ENCODE assay signal across 9 mouse cellular contexts in genomic region chr11:119937772-119938502, GRCm38 (mm10). TPM values are rescaled to one million over a fixed set of nuclear protein-coding genes. Genes with fewer than 3 reads are reported as not detected.
DNase-seq lines count a peak whose midpoint lies in the region; ATAC-seq lines count a peak whose summit lies in the region.
"Had no signal": no experiment of that assay in that cellular context is flagged by ENCODE, and none has a peak within 500 bp of the region (broad histone marks: within the 10 kb centered on the region; RNA-seq: fewer than 3 reads in every experiment).

No protein-coding gene starts in this region.

- peaks cover 43% of the 10 kb centered on the region for H3K27me3 ChIP-seq in hindbrain, embryonic 10.5 days (ENCODE audit: insufficient read depth, poor library complexity, severe bottlenecking)
- peaks cover 36% of the 10 kb centered on the region for H3K27me3 ChIP-seq in hindbrain, embryonic 13.5 days
- no peaks in the 10 kb centered on the region for H3K27me3 ChIP-seq in intestine, embryonic 16.5 days (replicated peaks; ENCODE audit: control insufficient read depth, insufficient read depth, low read length)
- H3K27me3 ChIP-seq in liver, embryonic 11.5 days (replicated peaks; ENCODE audit: control insufficient read depth, insufficient read depth, low read length): peaks cover 4% of the 10 kb centered on the region; the same call in 1 of the 2 replicates

- no peak overlapping the region for H3K9ac ChIP-seq in hindbrain, embryonic 13.5 days
- H3K9ac ChIP-seq in intestine, embryonic 16.5 days (ENCODE audit: low read depth, low read length): peak overlapping the region; percentile 37; the same call in 1 of the 2 replicates
- no peak overlapping the region for H3K9ac ChIP-seq in liver, embryonic 11.5 days (ENCODE audit: low read depth, low read length)
- H3K9ac ChIP-seq: midbrain, embryonic 15.5 days had no signal

- no peak overlapping the region for H3K4me2 ChIP-seq in hindbrain, embryonic 13.5 days
- no peak overlapping the region for H3K4me2 ChIP-seq in intestine, embryonic 16.5 days (ENCODE audit: low read depth, low read length)
- H3K4me2 ChIP-seq in liver, embryonic 11.5 days: peak overlapping the region; percentile 8
- H3K4me2 ChIP-seq: midbrain, embryonic 15.5 days had no signal

- H3K36me3 ChIP-seq in hindbrain, embryonic 10.5 days: no peaks in the 10 kb centered on the region
- H3K36me3 ChIP-seq in hindbrain, embryonic 13.5 days: no peaks in the 10 kb centered on the region
- no peaks in the 10 kb centered on the region for H3K36me3 ChIP-seq in intestine, embryonic 16.5 days (ENCODE audit: control insufficient read depth, insufficient read depth, low read length)
- H3K36me3 ChIP-seq in liver, embryonic 11.5 days (ENCODE audit: control insufficient read depth, insufficient read depth, low read length): no peaks in the 10 kb centered on the region
- H3K36me3 ChIP-seq: midbrain, embryonic 15.5 days had no signal

- H3K4me1 ChIP-seq in hindbrain, embryonic 10.5 days (replicated peaks): peaks cover 88% of the 10 kb centered on the region
- peaks cover 68% of the 10 kb centered on the region for H3K4me1 ChIP-seq in hindbrain, embryonic 13.5 days (replicated peaks)
- H3K4me1 ChIP-seq in intestine, embryonic 16.5 days (ENCODE audit: control insufficient read depth, insufficient read depth, low read length): peaks cover 53% of the 10 kb centered on the region
- peaks cover 42% of the 10 kb centered on the region for H3K4me1 ChIP-seq in liver, embryonic 11.5 days (replicated peaks; ENCODE audit: control insufficient read depth, insufficient read depth, low read length)

- H3K27ac ChIP-seq in hindbrain, embryonic 10.5 days: peak overlapping the region; percentile 40
- no peak overlapping the region for H3K27ac ChIP-seq in hindbrain, embryonic 13.5 days
- H3K27ac ChIP-seq in intestine, embryonic 16.5 days (ENCODE audit: low read length): peak overlapping the region; percentile 61
- peak overlapping the region; percentile 1; the same call in 1 of the 2 replicates for H3K27ac ChIP-seq in liver, embryonic 11.5 days (ENCODE audit: low read depth, low read length)
- H3K27ac ChIP-seq: midbrain, embryonic 15.5 days had no signal

- no peak for DNase-seq in hindbrain, embryonic 10.5 days (ENCODE audit: low spot score)
- peak; percentile 78 for DNase-seq in ES-CJ7 (ENCODE audit: low read depth, low spot score)
- no peak for DNase-seq in liver, embryonic 11.5 days (ENCODE audit: low spot score)
- DNase-seq in cerebellum, postnatal 4 days (ENCODE audit: low spot score in 2 of 2): no peak
- DNase-seq in heart, postnatal 36 days: no peak
- no peak for DNase-seq in heart, adult 11 months

- intact Hi-C loops in heart, postnatal 36 days (cut with DNase I): no loop called here

- no peak overlapping the region for H3K4me3 ChIP-seq in hindbrain, embryonic 10.5 days
- no peak overlapping the region for H3K4me3 ChIP-seq in hindbrain, embryonic 13.5 days
- no peak overlapping the region for H3K4me3 ChIP-seq in intestine, embryonic 16.5 days (ENCODE audit: low read length)
- no peak overlapping the region for H3K4me3 ChIP-seq in liver, embryonic 11.5 days (ENCODE audit: low read depth, low read length)
- H3K4me3 ChIP-seq: midbrain, embryonic 15.5 days had no signal

- H3K9me3 ChIP-seq in hindbrain, embryonic 10.5 days: no peaks in the 10 kb centered on the region
- no peaks in the 10 kb centered on the region for H3K9me3 ChIP-seq in hindbrain, embryonic 13.5 days
- no peaks in the 10 kb centered on the region for H3K9me3 ChIP-seq in intestine, embryonic 16.5 days (ENCODE audit: control insufficient read depth, low read length)
- no peaks in the 10 kb centered on the region for H3K9me3 ChIP-seq in liver, embryonic 11.5 days (ENCODE audit: control insufficient read depth, low read length)
- H3K9me3 ChIP-seq: midbrain, embryonic 15.5 days had no signal

- ATAC-seq in hindbrain, embryonic 13.5 days (ENCODE audit: low FRiP score): no peak
- no peak for ATAC-seq in intestine, embryonic 16.5 days
- no peak for ATAC-seq in liver, embryonic 11.5 days (replicated peaks; ENCODE audit: low FRiP score)
- ATAC-seq: midbrain, embryonic 15.5 days had no signal

- WGBS in hindbrain, embryonic 10.5 days: 56% methylated on average over 19 of the region's 19 CpGs
- 59% methylated on average over 19 of the region's 19 CpGs for WGBS in hindbrain, embryonic 13.5 days
- WGBS in intestine, embryonic 16.5 days: 57% methylated on average over 19 of the region's 19 CpGs
- whole genome bisulfite sequencing in liver, embryonic 11.5 days: 46% methylated on average over 19 of the region's 19 CpGs

RNA-seq across cellular contexts. Expression of gene Baiap2, which starts 4.6 kb away (rescaled TPM):
- polyA plus RNA-seq in hindbrain, embryonic 10.5 days (2016; fragmentation: Nextera tagmentation; extraction: Ambion mirVana): 9.8 and 11.0 TPM in 2 replicates
- polyA plus RNA-seq in hindbrain, embryonic 13.5 days (2015; fragmentation: Nextera tagmentation; extraction: Ambion mirVana): 10.0 and 12.3 TPM in 2 replicates
- 10.1 and 11.8 TPM in 2 replicates for polyA plus RNA-seq in intestine, embryonic 16.5 days (2015; fragmentation: Nextera tagmentation; extraction: Ambion mirVana)
- polyA plus RNA-seq in liver, embryonic 11.5 days (2014; fragmentation: Nextera tagmentation; extraction: Ambion mirVana): 9.7 and 10.2 TPM in 2 replicates
- total RNA-seq in heart, postnatal 36 days (2021): 10 to 100 TPM in 1 of 2 experiments, 1 to 10 TPM in 1; 4.4 to 12.0 TPM

RNA-seq across cellular contexts. Expression of gene Chmp6, which starts 24.7 kb away (rescaled TPM):
- polyA plus RNA-seq in hindbrain, embryonic 10.5 days (2016; fragmentation: Nextera tagmentation; extraction: Ambion mirVana): 112 and 114 TPM in 2 replicates
- 100 and 103 TPM in 2 replicates for polyA plus RNA-seq in hindbrain, embryonic 13.5 days (2015; fragmentation: Nextera tagmentation; extraction: Ambion mirVana)
- polyA plus RNA-seq in intestine, embryonic 16.5 days (2015; fragmentation: Nextera tagmentation; extraction: Ambion mirVana): 92.2 and 94.3 TPM in 2 replicates
- 70.1 and 77.2 TPM in 2 replicates for polyA plus RNA-seq in liver, embryonic 11.5 days (2014; fragmentation: Nextera tagmentation; extraction: Ambion mirVana)
- 10 to 100 TPM; 27.9 TPM for total RNA-seq in heart, postnatal 36 days (2021)
